Mouse (Mus musculus): ENCODE results near the gene A630001G21Rik. TPM values are rescaled to one million over a fixed set of nuclear protein-coding genes. Genes with fewer than 3 reads are reported as not detected.

A630001G21Rik gene
- polyA plus RNA-seq, 1 experiment from 2014 or later, result 1.8 TPM

DNA sequence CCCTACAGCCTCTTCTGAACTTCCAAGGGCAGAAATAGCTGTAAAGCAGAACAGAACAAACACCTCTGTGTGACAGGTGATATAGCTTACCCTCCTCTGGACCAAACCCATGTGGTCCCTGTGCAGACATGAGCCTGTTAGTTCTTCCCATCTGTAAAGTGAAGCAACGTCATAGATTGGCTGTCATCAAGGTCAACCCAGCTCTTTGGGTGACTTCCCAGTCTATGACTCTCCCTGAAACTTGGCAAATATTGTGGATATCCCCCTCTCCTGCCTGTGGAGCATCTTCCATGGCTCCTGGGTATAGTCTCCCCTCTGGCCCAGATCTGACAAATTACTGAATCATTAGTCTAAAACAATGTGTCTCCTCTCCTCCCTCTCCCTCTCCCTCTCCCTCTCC lies 86.2 kb downstream of the A630001G21Rik start:
- Histone ChIP-seq H3K9ac (ENCODE audit: low read depth, low read length) (no peak overlapping the region), H3K4me1 (ENCODE audit: control insufficient read depth, insufficient read depth, low read length) (no peaks in the 10 kb centered on the region; the same call in 1 of the 2 replicates), H3K27me3 (ENCODE audit: control insufficient read depth, insufficient read depth, low read length) (no peaks in the 10 kb centered on the region), H3K36me3 (ENCODE audit: control insufficient read depth, insufficient read depth, low read length) (no peaks in the 10 kb centered on the region), H3K27ac (ENCODE audit: low read depth, low read length) (no peak overlapping the region), H3K4me2 (no peak overlapping the region), H3K4me3 (ENCODE audit: low read depth, low read length) (no peak overlapping the region), H3K9me3 (replicated peaks; ENCODE audit: control insufficient read depth, low read length) (no peaks in the 10 kb centered on the region)
- ATAC-seq (replicated peaks; ENCODE audit: insufficient number of reproducible peaks, low FRiP score, low TSS enrichment), result no peak
- 67% methylated on average over 1 of the region's 1 CpGs for WGBS (ENCODE audit: insufficient replicate concordance)

DNA sequence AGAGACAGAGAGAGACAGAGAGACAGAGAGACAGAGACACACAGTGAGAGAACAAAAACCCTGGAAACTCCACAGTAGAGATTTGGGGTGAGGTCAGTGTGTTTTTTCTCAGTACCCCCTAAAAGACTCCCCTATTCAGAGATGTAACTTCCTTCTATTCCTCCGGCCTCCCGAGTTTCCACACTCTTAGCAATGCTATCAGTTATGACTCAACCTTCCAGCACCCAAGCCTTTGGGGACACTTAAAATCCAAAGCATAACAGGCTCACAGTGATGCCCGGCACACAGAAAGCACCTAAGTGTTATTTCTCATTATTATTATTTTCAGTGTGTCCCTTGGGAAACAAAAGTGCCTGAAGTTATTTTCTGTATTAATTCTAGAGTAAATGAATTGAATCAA lies 87.9 kb downstream of the A630001G21Rik start:
- Histone ChIP-seq H3K4me1 (ENCODE audit: control insufficient read depth, insufficient read depth, low read length) (no peaks in the 10 kb centered on the region; the same call in 1 of the 2 replicates), H3K9me3 (replicated peaks; ENCODE audit: control insufficient read depth, low read length) (no peaks in the 10 kb centered on the region), H3K9ac (ENCODE audit: low read depth, low read length) (no peak overlapping the region), H3K27ac (ENCODE audit: low read depth, low read length) (no peak overlapping the region), H3K27me3 (ENCODE audit: control insufficient read depth, insufficient read depth, low read length) (no peaks in the 10 kb centered on the region), H3K4me2 (no peak overlapping the region), H3K36me3 (ENCODE audit: control insufficient read depth, insufficient read depth, low read length) (no peaks in the 10 kb centered on the region), H3K4me3 (ENCODE audit: low read depth, low read length) (no peak overlapping the region)
- WGBS (ENCODE audit: insufficient replicate concordance), result 69% methylated on average over 3 of the region's 3 CpGs
- no peak for ATAC-seq (replicated peaks; ENCODE audit: insufficient number of reproducible peaks, low FRiP score, low TSS enrichment)

DNA sequence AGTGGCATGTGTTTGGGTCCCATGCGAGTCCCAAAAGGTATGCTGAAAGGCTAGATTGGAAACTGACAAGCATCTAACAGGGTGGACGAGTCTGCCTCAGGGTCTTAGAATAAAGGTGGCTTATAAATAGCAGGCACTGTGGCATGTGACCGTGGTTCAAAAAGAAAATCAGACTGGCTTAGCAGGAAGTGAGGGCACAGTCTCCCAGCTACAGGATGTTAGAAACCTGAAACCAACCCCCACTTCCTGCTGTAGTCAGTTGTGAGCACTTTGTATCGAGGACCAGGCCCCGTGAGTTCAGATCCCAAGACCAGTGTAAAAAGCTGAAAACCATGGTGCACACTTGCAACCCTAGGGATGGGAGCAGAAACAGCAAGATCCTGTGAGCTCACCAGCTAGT lies 91.1 kb downstream of the A630001G21Rik start:
- 39% methylated on average over 5 of the region's 5 CpGs for WGBS (ENCODE audit: insufficient replicate concordance)
- H3K36me3 ChIP-seq (ENCODE audit: control insufficient read depth, insufficient read depth, low read length), result no peaks in the 10 kb centered on the region
- H3K4me3 ChIP-seq (ENCODE audit: low read depth, low read length), result no peak overlapping the region
- no peaks in the 10 kb centered on the region for H3K9me3 ChIP-seq (replicated peaks; ENCODE audit: control insufficient read depth, low read length)
- no peak overlapping the region for H3K27ac ChIP-seq (ENCODE audit: low read depth, low read length)
- ATAC-seq (replicated peaks; ENCODE audit: insufficient number of reproducible peaks, low FRiP score, low TSS enrichment), result no peak
- H3K4me2 ChIP-seq, result no peak overlapping the region
- H3K4me1 ChIP-seq (ENCODE audit: control insufficient read depth, insufficient read depth, low read length), result no peaks in the 10 kb centered on the region; the same call in 1 of the 2 replicates
- H3K9ac ChIP-seq (ENCODE audit: low read depth, low read length), result no peak overlapping the region
- H3K27me3 ChIP-seq (ENCODE audit: control insufficient read depth, insufficient read depth, low read length), result no peaks in the 10 kb centered on the region

DNA sequence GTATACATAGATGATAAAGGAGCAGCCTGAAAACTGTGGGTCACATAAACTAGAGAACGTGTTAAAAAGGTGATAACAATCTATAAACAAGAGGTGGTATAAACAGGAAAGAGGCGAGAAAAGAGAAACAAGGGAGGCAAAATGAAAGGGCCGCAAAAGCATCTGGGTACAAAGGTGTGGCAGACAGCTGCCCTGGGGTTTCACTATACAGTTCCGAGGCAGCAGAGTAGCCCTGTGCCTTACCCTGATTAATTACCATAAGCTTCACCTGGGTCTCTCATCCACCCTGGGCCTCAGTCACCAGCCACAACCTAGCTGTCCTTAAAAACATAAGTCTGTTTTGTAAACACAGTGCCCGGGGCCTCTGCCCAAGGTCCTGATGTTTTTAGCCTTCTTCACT lies 91.8 kb downstream of the A630001G21Rik start:
- H3K9ac ChIP-seq (ENCODE audit: low read depth, low read length), result no peak overlapping the region
- ATAC-seq (replicated peaks; ENCODE audit: insufficient number of reproducible peaks, low FRiP score, low TSS enrichment), result no peak
- H3K4me2 ChIP-seq, result no peak overlapping the region
- WGBS (ENCODE audit: insufficient replicate concordance), result 59% methylated on average over 5 of the region's 5 CpGs
- H3K27me3 ChIP-seq (ENCODE audit: control insufficient read depth, insufficient read depth, low read length), result no peaks in the 10 kb centered on the region
- H3K36me3 ChIP-seq (ENCODE audit: control insufficient read depth, insufficient read depth, low read length), result no peaks in the 10 kb centered on the region
- H3K27ac ChIP-seq (ENCODE audit: low read depth, low read length), result no peak overlapping the region
- H3K4me1 ChIP-seq (ENCODE audit: control insufficient read depth, insufficient read depth, low read length), result no peaks in the 10 kb centered on the region; the same call in 1 of the 2 replicates
- H3K4me3 ChIP-seq (ENCODE audit: low read depth, low read length), result no peak overlapping the region
- no peaks in the 10 kb centered on the region for H3K9me3 ChIP-seq (replicated peaks; ENCODE audit: control insufficient read depth, low read length)

DNA sequence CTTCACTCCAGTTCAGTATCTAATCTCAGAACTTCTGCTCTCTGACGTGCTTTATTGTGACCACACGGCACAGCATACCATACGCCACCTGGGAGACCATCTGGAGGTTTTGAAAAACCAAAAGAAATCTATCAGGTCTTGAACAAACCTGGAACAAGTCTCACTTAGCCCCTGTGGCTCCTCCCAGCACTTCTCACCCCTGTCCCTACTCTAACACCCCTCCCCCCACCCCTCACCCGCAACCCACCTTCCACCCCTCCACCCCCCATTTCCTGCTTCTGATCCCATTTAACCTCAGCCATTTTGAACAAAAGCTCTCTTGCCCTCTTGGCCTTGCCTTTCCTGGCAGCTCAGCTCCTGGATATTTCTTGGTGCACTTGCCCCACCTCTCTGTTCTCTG lies 98.2 kb downstream of the A630001G21Rik start:
- WGBS (ENCODE audit: insufficient replicate concordance), result 41% methylated on average over 4 of the region's 4 CpGs
- Histone ChIP-seq H3K36me3 (ENCODE audit: control insufficient read depth, insufficient read depth, low read length) (no peaks in the 10 kb centered on the region), H3K4me2 (no peak overlapping the region), H3K9ac (ENCODE audit: low read depth, low read length) (no peak overlapping the region), H3K27me3 (ENCODE audit: control insufficient read depth, insufficient read depth, low read length) (no peaks in the 10 kb centered on the region), H3K9me3 (replicated peaks; ENCODE audit: control insufficient read depth, low read length) (no peaks in the 10 kb centered on the region), H3K27ac (ENCODE audit: low read depth, low read length) (no peak overlapping the region), H3K4me3 (ENCODE audit: low read depth, low read length) (no peak overlapping the region), H3K4me1 (ENCODE audit: control insufficient read depth, insufficient read depth, low read length) (no peaks in the 10 kb centered on the region)
- no peak for ATAC-seq (replicated peaks; ENCODE audit: insufficient number of reproducible peaks, low FRiP score, low TSS enrichment)

Small RNA genes within 50 kb of the gene (microRNA-seq; reads per million reads assigned to microRNA genes)
- gene Gm25472 (ENCODE audit: borderline number of aligned reads), result not detected
- not detected for gene Mir8096 (ENCODE audit: borderline number of aligned reads)

Other genes starting within 250 kb of the A630001G21Rik start
- not detected in 2 replicates for gene G530012D18Rik, start 203.0 kb downstream of the A630001G21Rik start, polyA plus RNA-seq (2014; fragmentation: Nextera tagmentation; extraction: Ambion mirVana)
- gene Sp110, start 179.8 kb downstream of the A630001G21Rik start, polyA plus RNA-seq (2014; fragmentation: Nextera tagmentation; extraction: Ambion mirVana), result 0.48 and 1.4 TPM in 2 replicates
- gene Sp140, start 178.3 kb downstream of the A630001G21Rik start, polyA plus RNA-seq (2014; fragmentation: Nextera tagmentation; extraction: Ambion mirVana), result 2.1 and 2.8 TPM in 2 replicates
- 0.46 and 0.99 TPM in 2 replicates for gene Sp100, start 128.7 kb downstream of the A630001G21Rik start, polyA plus RNA-seq (2014; fragmentation: Nextera tagmentation; extraction: Ambion mirVana)
- gene Cab39, start 14.8 kb upstream of the A630001G21Rik start, polyA plus RNA-seq (2014; fragmentation: Nextera tagmentation; extraction: Ambion mirVana), result 32.8 and 35.7 TPM in 2 replicates
- gene Itm2c, start 115.6 kb upstream of the A630001G21Rik start, polyA plus RNA-seq (2014; fragmentation: Nextera tagmentation; extraction: Ambion mirVana), result 146 and 150 TPM in 2 replicates
- not detected in 2 replicates for gene 4933407L21Rik, start 149.8 kb upstream of the A630001G21Rik start, polyA plus RNA-seq (2014; fragmentation: Nextera tagmentation; extraction: Ambion mirVana)
- not detected in 2 replicates for gene Gpr55, start 182.4 kb upstream of the A630001G21Rik start, polyA plus RNA-seq (2014; fragmentation: Nextera tagmentation; extraction: Ambion mirVana)
- not detected in 2 replicates for gene Spata3, start 238.2 kb upstream of the A630001G21Rik start, polyA plus RNA-seq (2014; fragmentation: Nextera tagmentation; extraction: Ambion mirVana)

Measured in heart, embryonic 11.5 days (tissue).